Mouse (Mus musculus): ENCODE measurements at regions not wholly inside any gene's neighbourhood (a gene's known extent, or its start where the extent isn't known, plus 50 kb on each side); places are given as distances from the start of the nearest gene placed in this dataset.

DNA sequence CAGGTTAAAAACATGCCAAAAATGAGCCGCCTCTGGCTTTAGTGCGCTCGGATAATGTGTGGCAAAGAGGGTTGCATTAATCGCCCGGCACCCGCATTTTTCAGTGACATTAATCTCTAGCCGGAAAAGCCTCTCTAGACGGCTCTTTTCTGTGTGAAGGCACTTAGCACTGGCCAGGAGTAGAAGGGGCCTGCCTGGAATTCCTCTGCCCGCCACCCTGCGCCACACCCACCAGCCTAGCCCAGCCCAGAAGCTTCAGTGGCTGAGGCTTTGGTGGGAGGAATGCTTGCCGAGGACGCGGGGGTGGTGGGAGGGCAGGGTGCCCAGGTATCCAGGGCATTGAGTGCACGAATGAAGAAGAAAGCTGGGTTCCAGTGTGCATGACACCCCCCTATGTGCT, 65.2 kb upstream of the Wnt4 start:
- no peak for TF ChIP-seq CTCF (IDR thresholded peaks at IDR 0.05; ENCODE audit: low read depth, low read length)
- no peak for TF ChIP-seq GATA1 (IDR thresholded peaks at IDR 0.05; ENCODE audit: borderline replicate concordance, low read length)

Measured in G1E (cell line).